Mouse (Mus musculus) liver, embryonic 14.5 days (tissue): ENCODE data around the gene Ephb3.

Source experiments
- CTCF ChIP-seq: IDR thresholded peaks from 2 replicates; pipeline ENCODE4 v1.5.1; 2016; ENCODE audit warnings: antibody characterized with exemption, low read depth, control low read depth
- EP300 ChIP-seq: IDR thresholded peaks from 2 replicates; pipeline ENCODE4 v1.6.1; 2016; ENCODE audit warnings: antibody characterized with exemption, low read depth

DNA sequence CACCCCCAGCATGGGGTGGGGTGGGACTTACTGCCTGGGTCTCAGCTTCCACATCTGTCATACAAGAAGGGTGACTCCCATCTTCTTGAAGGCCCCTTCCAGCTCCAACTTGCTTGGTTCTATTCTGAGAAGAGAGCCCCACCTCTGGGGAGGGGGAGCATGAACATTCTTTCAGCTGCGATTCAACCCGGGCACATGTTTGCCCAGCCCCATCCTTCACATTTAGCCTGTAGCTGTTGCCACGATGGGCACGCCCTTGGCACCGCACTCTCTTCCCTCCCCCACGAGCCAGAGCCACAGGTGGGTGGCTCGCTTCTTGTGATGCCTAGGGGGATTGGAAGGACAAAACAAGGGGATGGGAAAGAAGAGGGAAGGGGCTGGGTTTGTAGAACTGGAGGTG is 40.8 kb downstream of the Ephb3 start:
- TF ChIP-seq CTCF (no peak), EP300 (no peak)
